Comparison of ENCODE assay signal across 19 mouse cellular contexts in the genomic region with DNA sequence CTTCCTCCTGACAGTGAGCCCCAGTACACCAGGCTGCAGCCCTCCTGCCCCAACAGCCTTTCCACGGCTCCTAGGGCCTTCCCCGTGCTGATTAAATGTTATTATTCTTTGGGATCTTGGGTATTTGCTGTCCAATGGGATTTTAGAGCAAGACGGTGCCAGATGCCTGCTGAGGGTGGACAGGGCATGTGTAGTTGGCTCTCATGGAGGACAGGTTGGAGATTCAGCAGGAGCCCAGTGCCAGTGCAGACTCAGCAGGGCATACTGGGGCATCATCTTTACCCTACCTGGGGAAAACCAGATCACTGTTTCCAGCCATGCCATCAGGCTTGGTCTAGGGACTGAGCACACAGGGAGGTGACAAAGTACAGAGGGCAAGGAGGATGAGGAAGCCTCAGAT.
A peak's percentile ranks its signal among the peaks of the same experiment; 100 is the strongest.
DNase-seq lines count a peak whose midpoint lies in the region; ATAC-seq and TF ChIP-seq lines count a peak whose summit lies in the region.
"Had no signal": no experiment of that assay in that cellular context is flagged by ENCODE, and none has a peak within 500 bp of the region (broad histone marks: within the 10 kb centered on the region; RNA-seq: fewer than 3 reads in every experiment).

No protein-coding gene starts in this region.

- H3K4me2 ChIP-seq in hindbrain, embryonic 16.5 days (ENCODE audit: low read length): no peak overlapping the region
- H3K4me2 ChIP-seq in stomach, embryonic 16.5 days (ENCODE audit: low read depth, low read length): no peak overlapping the region
- H3K4me2 ChIP-seq: limb, embryonic 13.5 days; liver, embryonic 12.5 days had no signal

- no peak overlapping the region for H3K4me3 ChIP-seq in hindbrain, embryonic 10.5 days
- no peak overlapping the region for H3K4me3 ChIP-seq in hindbrain, embryonic 16.5 days (ENCODE audit: low read length)
- H3K4me3 ChIP-seq in cerebellum, adult 2 months (replicated peaks; ENCODE audit: insufficient read depth, low read depth, low read length): no peak overlapping the region
- no peak overlapping the region for H3K4me3 ChIP-seq in stomach, embryonic 16.5 days (replicated peaks; ENCODE audit: low read length)
- H3K4me3 ChIP-seq: layer of hippocampus, adult 2 months; limb, embryonic 13.5 days; liver, embryonic 12.5 days had no signal

- ATAC-seq in hindbrain, embryonic 16.5 days: no peak
- no peak for ATAC-seq in stomach, embryonic 16.5 days (ENCODE audit: insufficient read depth, low FRiP score)
- ATAC-seq: hindbrain, postnatal 0 days; intestine, embryonic 16.5 days; liver, embryonic 12.5 days; Patski had no signal

- H3K4me1 ChIP-seq in hindbrain, embryonic 10.5 days (replicated peaks): peaks cover 50% of the 10 kb centered on the region
- H3K4me1 ChIP-seq in hindbrain, embryonic 16.5 days (ENCODE audit: control insufficient read depth, insufficient read depth, low read depth, low read length): no peaks in the 10 kb centered on the region
- peaks cover 47% of the 10 kb centered on the region for H3K4me1 ChIP-seq in cerebellum, adult 2 months (ENCODE audit: control insufficient read depth, insufficient read depth, low read length)
- peaks cover 13% of the 10 kb centered on the region for H3K4me1 ChIP-seq in stomach, embryonic 16.5 days (ENCODE audit: control insufficient read depth, insufficient read depth, low read length)
- H3K4me1 ChIP-seq: liver, embryonic 12.5 days had no signal

- no peak overlapping the region for H3K9ac ChIP-seq in hindbrain, embryonic 16.5 days (ENCODE audit: low read depth, low read length)
- H3K9ac ChIP-seq in stomach, embryonic 16.5 days (ENCODE audit: low read length): no peak overlapping the region
- H3K9ac ChIP-seq: limb, embryonic 13.5 days; liver, embryonic 12.5 days had no signal

- H3K36me3 ChIP-seq in hindbrain, embryonic 10.5 days: peaks cover 11% of the 10 kb centered on the region
- no peaks in the 10 kb centered on the region for H3K36me3 ChIP-seq in hindbrain, embryonic 16.5 days (ENCODE audit: control insufficient read depth, insufficient read depth, low read length)
- no peaks in the 10 kb centered on the region for H3K36me3 ChIP-seq in stomach, embryonic 16.5 days (ENCODE audit: control insufficient read depth, insufficient read depth, low read length)
- H3K36me3 ChIP-seq: G1E had no signal

- no peaks in the 10 kb centered on the region for H3K27me3 ChIP-seq in hindbrain, embryonic 10.5 days (ENCODE audit: insufficient read depth, poor library complexity, severe bottlenecking)
- no peaks in the 10 kb centered on the region for H3K27me3 ChIP-seq in hindbrain, embryonic 16.5 days (replicated peaks; ENCODE audit: control insufficient read depth, insufficient read depth, low read length)
- H3K27me3 ChIP-seq in cerebellum, adult 2 months (ENCODE audit: control insufficient read depth, insufficient read depth, low read length): no peaks in the 10 kb centered on the region
- H3K27me3 ChIP-seq in stomach, embryonic 16.5 days (ENCODE audit: control insufficient read depth, insufficient read depth, low read length): no peaks in the 10 kb centered on the region
- H3K27me3 ChIP-seq: Patski had no signal

- TF ChIP-seq CTCF in cerebellum, adult 2 months (IDR thresholded peaks at IDR 0.05; ENCODE audit: borderline replicate concordance, insufficient read depth, low read depth, low read length): no peak

- WGBS in hindbrain, embryonic 10.5 days: 82% methylated on average over 3 of the region's 3 CpGs
- 71% methylated on average over 3 of the region's 3 CpGs for WGBS in hindbrain, embryonic 16.5 days
- WGBS in cerebellum, adult 2 months: 10% methylated on average over 3 of the region's 3 CpGs
- 75% methylated on average over 3 of the region's 3 CpGs for WGBS in stomach, embryonic 16.5 days

- DNase-seq in hindbrain, embryonic 10.5 days (ENCODE audit: low spot score): no peak
- peak; percentile 69 for DNase-seq in cerebellum, adult 11 months
- peak; percentile 81 to 90 for DNase-seq in cerebellum, adult 2 months
- no peak for DNase-seq in left cerebral cortex, adult 9 months (ENCODE audit: low spot score in 2 of 2)
- DNase-seq in right cerebral cortex, postnatal 10 days (ENCODE audit: low spot score in 2 of 2): no peak
- DNase-seq: B cell, adult 2 months; kidney, adult 9 months; kidney, postnatal 14 days; lung, postnatal 14 days; midbrain, embryonic 14.5 days had no signal

- H3K9me3 ChIP-seq in hindbrain, embryonic 10.5 days: no peaks in the 10 kb centered on the region
- H3K9me3 ChIP-seq in hindbrain, embryonic 16.5 days (ENCODE audit: control insufficient read depth, low read length): no peaks in the 10 kb centered on the region
- H3K9me3 ChIP-seq in stomach, embryonic 16.5 days (replicated peaks; ENCODE audit: control insufficient read depth, low read length): no peaks in the 10 kb centered on the region
- H3K9me3 ChIP-seq: limb, embryonic 13.5 days; liver, embryonic 12.5 days had no signal

- no peak for TF ChIP-seq POLR2A in cerebellum, adult 2 months (IDR thresholded peaks at IDR 0.05; ENCODE audit: borderline replicate concordance, insufficient read depth, low read length)

- peak overlapping the region; percentile 57 for H3K27ac ChIP-seq in hindbrain, embryonic 10.5 days
- no peak overlapping the region for H3K27ac ChIP-seq in hindbrain, embryonic 16.5 days (ENCODE audit: low read depth, low read length)
- H3K27ac ChIP-seq in cerebellum, adult 2 months (ENCODE audit: insufficient read depth, low read length): peak overlapping the region; percentile 80
- H3K27ac ChIP-seq in stomach, embryonic 16.5 days (ENCODE audit: low read length): peak overlapping the region; percentile 63
- H3K27ac ChIP-seq: hindbrain, postnatal 0 days; layer of hippocampus, adult 2 months; limb, embryonic 13.5 days; liver, embryonic 12.5 days had no signal

Comparison
In these comparisons a context has a peak if more than half of its experiments do, and no peak if none do; other contexts are left out.
1. DNase-seq: peak in cerebellum, adult 11 months (single experiment) and cerebellum, adult 2 months (2 of 2); none in hindbrain, embryonic 10.5 days (single experiment), left cerebral cortex, adult 9 months (0 of 2) and right cerebral cortex, postnatal 10 days (0 of 2).